Mouse (Mus musculus): Measurements from ENCODE around the gene Gm11237. TPM values are rescaled to one million over a fixed set of nuclear protein-coding genes. Genes with fewer than 3 reads are reported as not detected.
"Not testable (repeated sequence)": the region's sequence is repeated elsewhere in the genome, so short reads cannot be mapped to it uniquely, and the experiment has no call there.

The Gm11237 gene
- polyA plus RNA-seq (2012; rRNA removed) = not detected in 2 replicates

GRCm38 (mm10) chr4:73622684-73623083 is at the start of gene Gm11237:
Gm11237 (plus strand) TSS chr4:73622984.
- DNase-seq (ENCODE audit: low read depth) = not testable (repeated sequence)

DNA sequence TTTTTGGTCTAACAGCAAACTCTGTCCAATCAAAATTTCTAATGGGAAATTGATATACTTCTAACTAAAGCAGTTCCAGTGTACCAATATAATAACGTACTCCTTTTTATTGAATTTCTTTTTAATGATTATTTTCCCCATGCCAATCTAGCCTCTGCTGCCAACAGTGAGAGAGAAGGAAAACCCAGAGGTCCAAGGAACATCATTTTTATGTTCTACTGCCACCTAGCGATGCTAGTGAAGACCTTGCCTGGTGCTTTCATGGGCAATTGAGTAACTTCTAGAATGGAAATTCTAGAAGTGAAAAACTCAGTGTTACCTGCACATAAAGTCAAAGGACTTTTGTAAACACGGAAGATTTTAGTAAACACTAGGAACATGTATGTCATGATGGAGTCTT is 23.5 kb upstream of the Gm11237 start:
- DNase-seq (ENCODE audit: low read depth) = no peak

DNA sequence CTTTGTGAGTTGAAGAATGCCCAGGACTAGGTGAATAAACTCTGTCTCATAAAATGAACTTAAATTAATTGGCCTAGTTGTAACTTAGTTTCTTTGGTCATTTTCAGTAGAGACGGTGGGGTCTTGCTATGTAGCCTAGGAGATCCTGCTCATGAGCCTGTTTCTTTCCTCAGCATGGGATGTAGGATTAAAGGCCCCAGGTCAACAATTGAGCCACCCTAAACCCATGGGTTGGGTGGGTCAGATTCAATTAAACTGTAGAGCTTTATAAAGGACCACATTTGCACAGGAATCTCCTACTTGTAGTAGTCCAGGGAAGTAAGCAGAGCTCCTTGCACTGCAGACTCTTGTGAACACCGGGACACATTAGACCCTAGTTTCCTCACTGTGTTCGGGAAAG is 15.2 kb upstream of the Gm11237 start, which contains the start of gene Gm11238:
Gene Gm11238 (plus strand): TSS at position 301 of the 400 bp plus-strand sequence.
- DNase-seq (ENCODE audit: low read depth) = not testable (repeated sequence)

- DNase-seq (ENCODE audit: low read depth) = not testable (repeated sequence)
Measured at GRCm38 (mm10) chr4:73637821-73638220, 15.0 kb downstream of the Gm11237 start, which contains the start of gene Gm11236. Gm11236 (plus strand) TSS chr4:73638121.

DNA sequence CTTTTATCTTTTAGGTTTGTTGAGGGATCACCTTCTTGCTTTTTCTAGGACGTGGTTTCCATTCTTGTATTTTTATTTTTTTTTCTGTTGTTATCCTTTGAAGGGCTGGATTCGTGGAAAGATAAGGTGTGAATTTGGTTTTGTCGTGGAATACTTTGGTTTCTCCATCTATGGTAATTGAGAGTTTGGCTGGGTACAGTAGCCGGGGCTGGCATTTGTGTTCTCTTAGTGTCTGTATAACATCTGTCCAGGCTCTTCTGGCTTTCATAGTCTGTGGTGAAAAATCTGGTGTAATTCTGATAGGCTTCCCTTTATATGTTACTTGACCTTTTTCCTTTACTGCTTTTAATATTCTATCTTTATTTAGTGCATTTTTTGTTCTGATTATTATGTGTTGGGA is 39.1 kb downstream of the Gm11237 start:
- not testable (repeated sequence) for DNase-seq (ENCODE audit: low read depth)

DNA sequence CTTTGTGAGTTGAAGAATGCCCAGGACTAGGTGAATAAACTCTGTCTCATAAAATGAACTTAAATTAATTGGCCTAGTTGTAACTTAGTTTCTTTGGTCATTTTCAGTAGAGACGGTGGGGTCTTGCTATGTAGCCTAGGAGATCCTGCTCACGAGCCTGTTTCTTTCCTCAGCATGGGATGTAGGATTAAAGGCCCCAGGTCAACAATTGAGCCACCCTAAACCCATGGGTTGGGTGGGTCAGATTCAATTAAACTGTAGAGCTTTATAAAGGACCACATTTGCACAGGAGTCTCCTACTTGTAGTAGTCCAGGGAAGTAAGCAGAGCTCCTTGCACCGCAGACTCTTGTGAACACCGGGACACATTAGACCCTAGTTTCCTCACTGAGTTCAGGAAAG is 45.3 kb downstream of the Gm11237 start, which contains the start of gene Gm11239:
Gene Gm11239 (plus strand): TSS at position 301 of the 400 bp plus-strand sequence.
- not testable (repeated sequence) for DNase-seq (ENCODE audit: low read depth)

Other genes with a start within 250 kb of the Gm11237 start
- not detected in 2 replicates for gene Gm11487, start 217.9 kb upstream of the Gm11237 start, polyA plus RNA-seq (2012; rRNA removed)
- not detected in 2 replicates for gene Gm11238, start 15.1 kb upstream of the Gm11237 start, polyA plus RNA-seq (2012; rRNA removed)
- not detected in 2 replicates for gene Gm11236, start 15.1 kb downstream of the Gm11237 start, polyA plus RNA-seq (2012; rRNA removed)
- gene Gm11239, start 45.4 kb downstream of the Gm11237 start, polyA plus RNA-seq (2012; rRNA removed) = not detected in 2 replicates
- not detected in 2 replicates for gene Gm428, start 60.5 kb downstream of the Gm11237 start, polyA plus RNA-seq (2012; rRNA removed)
- 7.5 and 9.6 TPM in 2 replicates for gene Rasef, start 168.0 kb downstream of the Gm11237 start, polyA plus RNA-seq (2012; rRNA removed)

Data from gonadal fat pad, adult 2 months (tissue).